Mouse (Mus musculus) gastrocnemius, postnatal 25 days (tissue): Measurements from ENCODE around the gene Tstd1. TPM values are rescaled to one million over a fixed set of nuclear protein-coding genes. Genes with fewer than 3 reads are reported as not detected.

ENCODE experiments used
- DNase-seq: peaks from one replicate; pipeline ENCODE4 v3.0.0; 2022
- total RNA-seq, 2 experiments: library from RNA; stranded (reverse); gene quantifications; 1 replicate in 1 of 2; 2 replicates in 1 of 2; pipeline ENCODE4 v1.2.3; 2021

Tstd1 gene
- total RNA-seq, 2 experiments from 2014 or later = 0.95 to 1.3 TPM

DNA sequence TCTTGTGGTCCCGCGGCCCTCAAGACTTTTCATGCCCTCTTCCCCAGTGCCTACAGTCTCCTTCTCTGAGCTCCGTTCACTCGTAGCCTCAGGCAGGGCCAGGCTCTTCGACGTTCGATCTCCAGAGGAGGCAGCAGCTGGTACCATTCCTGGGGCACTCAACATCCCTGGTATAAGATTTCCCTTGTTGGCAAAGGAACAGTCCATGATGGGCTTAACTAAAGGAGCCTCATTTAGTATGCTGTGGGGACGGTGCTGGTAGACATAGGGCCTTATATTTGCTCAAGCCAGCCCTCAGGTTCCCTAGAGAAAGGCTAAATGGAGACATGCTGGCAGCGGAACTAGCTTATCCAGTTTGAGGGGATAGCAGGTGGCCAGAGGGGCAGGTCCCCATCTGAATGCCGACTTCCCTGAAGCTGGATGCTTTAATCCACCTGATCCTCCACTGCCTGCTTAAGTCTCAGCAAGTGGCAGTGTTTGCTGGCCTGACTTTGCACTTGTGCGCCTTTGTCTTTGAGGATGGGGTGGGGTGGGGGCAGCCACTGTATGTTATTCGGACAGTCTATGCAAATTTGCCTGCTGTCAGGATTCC is 715 bp downstream of the Tstd1 start:
- no peak for DNase-seq

- DNase-seq = no peak
These were observed 1.2 kb downstream of the Tstd1 start for GRCm38 (mm10) chr1:171419905-171420304.

GRCm38 (mm10) chr1:171422504-171423095 is 3.9 kb downstream of the Tstd1 start:
- no peak for DNase-seq

- no peak for DNase-seq
These were observed 6.0 kb downstream of the Tstd1 start for GRCm38 (mm10) chr1:171424638-171425037.

DNA sequence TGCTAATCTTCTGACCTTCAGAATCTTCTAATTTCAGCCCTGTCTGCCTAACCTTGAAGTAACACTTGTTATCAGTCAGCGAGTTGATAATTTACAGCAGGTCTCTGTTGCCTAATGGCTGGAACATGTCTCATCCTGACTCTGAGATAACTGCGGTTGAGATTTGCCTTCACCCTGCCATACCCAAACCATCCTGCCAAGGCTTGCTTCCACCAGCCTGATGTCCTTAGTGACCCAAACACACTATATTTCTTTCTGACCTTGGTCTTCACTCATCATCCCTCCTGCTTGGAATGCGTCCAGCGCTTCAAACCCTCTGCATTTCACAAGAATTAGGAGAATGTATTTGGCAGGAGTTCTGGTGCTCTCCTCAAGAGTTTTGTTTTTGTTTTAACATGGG is 6.5 kb downstream of the Tstd1 start:
- DNase-seq = no peak

GRCm38 (mm10) chr1:171432158-171432557 is 13.5 kb downstream of the Tstd1 start:
- no peak for DNase-seq

DNA sequence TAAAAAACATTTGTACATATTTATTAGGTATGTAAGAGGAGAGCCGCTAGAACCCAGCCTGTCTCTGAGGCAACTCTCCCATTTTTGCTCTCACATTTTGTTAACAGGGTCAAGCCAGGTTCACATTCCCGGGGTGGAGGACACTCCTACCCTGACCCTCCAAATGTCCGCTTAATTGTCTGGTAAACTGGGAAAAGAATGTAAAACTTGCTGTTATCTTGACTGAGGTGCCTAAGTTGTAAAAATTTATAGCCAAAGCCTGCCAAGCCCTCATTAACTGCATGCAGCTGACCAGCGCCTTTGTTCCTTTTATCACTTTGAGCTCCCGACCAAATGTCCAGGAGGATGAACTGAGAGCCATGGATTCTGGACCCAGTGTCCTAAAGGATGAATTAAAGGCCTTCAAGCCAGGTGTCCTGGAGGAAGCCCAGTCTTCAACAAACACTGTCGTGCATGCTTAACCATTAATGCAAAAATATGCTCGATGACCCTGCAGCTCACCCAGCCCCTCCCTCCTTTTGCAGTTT is 16.7 kb downstream of the Tstd1 start:
- DNase-seq = no peak

DNA sequence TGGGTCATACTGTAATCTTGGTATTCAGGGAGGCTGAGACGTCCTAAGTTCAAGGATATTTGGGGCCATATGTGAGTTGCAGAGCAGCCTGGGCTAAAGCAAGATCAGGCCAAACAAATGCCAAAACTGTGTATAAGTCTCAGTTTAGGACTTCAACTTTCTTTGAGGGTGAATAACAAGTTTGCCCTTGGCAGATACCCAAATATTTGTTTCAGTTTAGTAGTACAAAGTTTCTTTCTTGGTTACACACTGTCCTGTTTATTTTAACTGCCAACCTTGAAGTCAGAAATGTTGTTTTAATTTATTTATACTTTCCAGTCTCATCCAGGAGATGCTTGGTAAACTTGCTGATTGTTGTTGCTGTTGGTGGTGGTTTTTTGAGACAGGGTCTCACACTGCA is 17.3 kb downstream of the Tstd1 start:
- no peak for DNase-seq

DNA sequence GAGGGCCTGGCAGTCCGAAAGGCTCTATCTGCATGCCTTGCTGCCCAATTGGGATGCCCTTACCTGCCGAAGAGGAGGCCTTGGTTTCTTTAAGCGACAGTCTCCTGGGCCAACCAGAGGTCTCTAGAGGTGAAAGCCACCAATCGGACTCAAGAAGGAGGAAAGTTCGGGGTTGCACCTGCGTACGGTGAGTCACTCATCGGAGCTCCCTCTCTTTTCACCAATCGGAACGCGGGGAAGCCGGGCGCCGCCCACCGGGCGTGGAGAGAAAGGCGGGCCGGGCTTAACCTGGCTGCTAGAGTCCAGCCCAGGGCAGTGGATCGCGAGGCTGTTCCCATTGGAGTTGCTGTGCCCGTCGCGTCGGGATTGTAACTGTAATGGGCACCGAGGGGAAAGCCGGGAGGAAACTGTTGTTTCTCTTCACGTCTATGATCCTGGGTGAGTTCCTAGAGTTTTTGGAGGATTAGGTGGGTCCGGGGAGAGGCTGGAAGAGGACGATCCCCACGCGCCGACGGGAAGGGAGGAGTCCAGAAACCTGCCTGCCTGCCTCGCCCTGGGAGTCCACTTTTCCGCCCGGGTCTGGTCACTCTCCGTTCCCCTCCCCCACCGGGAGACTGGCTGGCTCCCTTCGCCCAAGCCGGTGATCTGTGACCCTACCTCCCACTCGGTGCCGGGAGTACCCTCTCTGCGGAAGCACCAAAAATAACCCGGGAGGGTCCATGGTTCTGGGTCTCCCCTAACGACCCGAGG is 18.8 kb downstream of the Tstd1 start, which contains the start of gene F11r:
TSS of gene F11r (plus strand) at position 272 of the 750 bp plus-strand sequence.
- peak; percentile 48 for DNase-seq

- no peak for DNase-seq
These were observed 19.5 kb downstream of the Tstd1 start for GRCm38 (mm10) chr1:171438014-171438670.

DNA sequence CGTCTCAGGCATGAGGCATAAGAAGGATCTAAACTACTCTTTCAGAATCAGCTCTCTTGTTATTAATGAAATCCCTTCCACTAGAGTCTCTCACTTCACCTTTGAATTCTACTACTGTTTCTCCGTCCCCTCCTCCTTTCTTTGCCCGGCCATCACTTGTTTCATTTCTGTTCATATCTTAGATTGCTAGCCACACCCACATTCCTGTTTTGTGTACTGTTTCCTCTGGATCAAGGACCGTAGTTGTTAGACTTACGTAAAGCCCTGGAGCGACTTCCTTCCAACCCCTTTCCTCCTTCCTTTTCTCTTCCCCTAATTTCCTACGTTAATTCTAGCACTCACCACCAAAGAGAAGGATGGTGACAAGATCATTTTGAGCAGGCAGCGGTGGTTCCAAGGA is 20.4 kb downstream of the Tstd1 start:
- no peak for DNase-seq

DNA sequence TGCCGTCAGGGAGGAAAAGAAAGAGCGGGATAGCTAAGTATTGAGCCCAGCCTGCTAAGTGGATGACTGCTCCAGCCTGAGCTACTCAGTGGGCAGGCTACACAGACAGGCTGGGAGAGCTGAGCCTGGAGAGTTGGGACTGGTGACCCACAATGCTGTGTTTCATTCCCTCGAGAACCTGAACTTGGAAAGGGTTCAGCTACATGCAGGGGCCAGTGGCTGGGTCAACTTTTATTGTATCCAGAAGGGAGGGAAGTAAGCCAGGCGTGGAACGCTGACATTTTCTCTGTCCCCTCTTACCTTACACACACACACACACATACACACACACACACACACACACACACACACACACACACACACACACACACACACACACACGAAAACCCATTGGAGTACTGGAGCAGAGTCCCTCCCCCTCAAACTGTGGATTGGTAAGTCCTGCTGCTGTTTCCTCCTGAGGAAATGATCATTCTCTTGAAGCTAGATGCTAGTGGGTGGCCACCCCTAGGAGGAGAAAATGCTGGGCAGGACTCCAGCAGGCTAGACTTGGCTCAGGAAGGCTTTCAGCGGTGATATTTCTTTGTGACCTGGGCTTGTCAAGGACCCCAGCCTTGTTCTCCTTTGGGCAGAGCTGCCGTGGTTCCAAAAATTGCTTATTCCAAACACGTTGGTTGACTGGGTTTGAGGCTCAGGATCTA is 21.5 kb downstream of the Tstd1 start:
- peak; percentile 30 for DNase-seq

DNA sequence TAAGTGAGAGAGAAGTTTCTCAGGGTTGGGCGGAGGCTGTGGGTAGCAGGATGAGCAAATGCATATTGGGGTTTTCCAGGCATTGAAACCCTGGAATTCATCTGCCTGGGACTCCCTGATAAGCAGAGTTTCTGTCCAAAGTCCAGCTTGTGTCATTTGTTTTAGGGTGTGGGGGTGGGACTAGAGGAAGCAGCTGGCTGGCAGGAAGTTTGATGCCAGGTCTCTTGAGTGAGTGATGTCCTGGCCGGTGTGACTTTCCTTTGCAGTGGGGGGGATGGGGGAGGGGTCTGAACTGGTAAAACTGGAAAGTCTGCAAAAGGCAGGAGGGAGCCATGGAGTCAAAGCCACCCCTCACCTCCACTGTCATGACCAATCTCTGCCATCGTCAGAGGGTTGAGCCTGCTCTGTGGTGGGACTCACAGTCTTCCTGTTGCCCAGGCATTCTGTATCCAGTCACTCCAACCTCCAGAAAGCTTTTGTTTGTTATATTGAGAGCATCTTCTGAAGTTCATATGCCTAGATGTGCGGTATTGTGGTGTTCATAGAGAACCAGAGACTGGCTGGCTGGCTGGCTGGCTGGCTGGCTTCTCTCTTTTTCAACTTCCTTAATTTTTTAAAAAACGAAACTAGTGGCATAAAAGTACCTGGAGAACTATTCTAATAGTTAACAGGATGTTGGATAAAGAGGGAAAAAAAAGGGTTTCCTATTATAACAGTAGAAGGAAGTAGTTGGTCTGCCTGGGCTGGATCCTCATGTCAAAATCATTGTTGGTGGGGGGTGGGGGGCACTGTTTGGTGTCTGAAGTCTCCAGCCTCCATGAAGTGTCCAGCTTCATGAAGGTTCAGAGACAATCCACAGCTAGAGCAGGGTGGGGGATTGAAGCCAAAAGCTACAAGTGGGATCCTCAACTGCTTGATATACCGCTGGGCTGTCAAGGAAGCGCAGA is 23.1 kb downstream of the Tstd1 start:
- DNase-seq = no peak

DNA sequence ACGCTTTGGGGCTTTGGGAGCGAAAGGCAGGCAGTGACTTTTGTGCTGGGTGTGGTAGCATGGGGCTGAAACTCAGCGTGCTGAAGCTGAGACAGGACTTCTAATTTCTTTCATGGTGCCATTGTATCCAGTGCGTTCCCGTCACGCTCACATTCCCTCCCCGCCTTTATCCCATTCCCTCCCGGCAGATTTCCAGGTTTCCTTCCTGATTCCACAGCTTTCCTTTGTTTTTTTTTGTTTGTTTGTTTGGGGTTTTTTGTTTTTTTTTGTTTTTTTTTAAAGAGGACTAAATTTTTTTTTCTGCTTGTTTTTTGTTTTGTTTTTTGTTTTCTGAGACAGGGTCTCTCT is 23.7 kb downstream of the Tstd1 start:
- no peak for DNase-seq

- DNase-seq = no peak
These were observed 26.4 kb downstream of the Tstd1 start for GRCm38 (mm10) chr1:171445050-171445449.

DNA sequence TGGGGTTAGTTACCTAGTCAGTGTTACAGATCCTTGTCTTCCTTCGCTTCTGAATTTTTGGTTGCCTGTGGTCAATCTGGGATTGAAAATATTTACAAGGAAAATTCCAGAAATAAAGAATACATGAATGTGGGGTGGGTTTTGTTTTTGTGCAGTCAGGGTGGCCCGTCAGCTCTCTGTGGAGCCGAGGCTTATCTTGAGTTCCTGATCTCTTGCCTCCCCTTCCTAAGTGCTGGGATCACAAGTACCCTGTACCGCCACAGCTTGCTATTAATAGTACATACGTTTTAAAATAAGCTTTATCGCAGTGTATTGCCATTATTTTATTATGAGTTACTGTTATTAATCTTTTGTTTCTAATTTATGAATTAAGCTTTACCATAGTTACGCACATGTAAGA is 28.2 kb downstream of the Tstd1 start:
- DNase-seq = no peak

DNA sequence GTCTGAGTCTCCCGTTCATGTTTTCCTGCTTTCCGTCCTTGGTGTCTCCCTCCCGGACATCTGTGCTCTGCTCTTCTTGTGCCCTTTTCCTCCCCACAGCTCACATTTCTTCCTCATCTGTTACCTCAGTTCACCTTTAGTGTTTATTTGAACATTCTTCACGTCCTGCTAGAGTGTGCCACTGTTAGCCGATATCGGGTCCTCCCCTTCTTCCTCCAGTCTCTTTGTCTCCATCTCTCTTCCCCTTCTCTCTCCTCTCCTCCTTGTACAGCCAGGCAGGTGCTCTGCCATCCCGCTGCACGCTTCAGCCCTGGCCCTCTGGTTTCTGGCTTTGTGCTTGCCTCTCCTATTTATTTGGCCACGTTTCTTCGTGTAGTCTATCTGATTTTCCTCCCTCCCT is 29.0 kb downstream of the Tstd1 start:
- DNase-seq = no peak

DNA sequence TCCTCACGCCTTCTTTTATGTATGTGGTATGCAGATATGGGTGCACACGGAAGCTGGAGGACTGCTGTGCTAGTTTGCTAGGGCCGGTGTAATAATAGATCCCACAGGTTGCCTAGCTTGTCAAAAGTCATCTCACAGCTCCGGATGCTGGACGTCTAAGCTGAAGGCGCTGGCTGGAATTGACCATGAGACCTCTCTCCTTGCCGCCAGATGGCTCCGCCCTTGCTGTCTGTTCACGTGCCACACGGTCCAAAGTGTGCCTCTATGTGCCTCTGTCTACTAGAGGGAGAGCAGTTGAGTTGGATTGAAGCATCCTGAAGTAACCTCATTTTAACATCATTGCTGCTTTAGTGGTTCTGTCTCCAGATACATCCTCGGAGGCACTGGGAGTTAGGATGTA is 31.4 kb downstream of the Tstd1 start:
- no peak for DNase-seq

GRCm38 (mm10) chr1:171451001-171451400 is 32.3 kb downstream of the Tstd1 start:
- no peak for DNase-seq

GRCm38 (mm10) chr1:171452522-171452921 is 33.9 kb downstream of the Tstd1 start:
- DNase-seq = no peak

- DNase-seq = no peak
These were observed 34.3 kb downstream of the Tstd1 start for GRCm38 (mm10) chr1:171452923-171453322.
